Mouse (Mus musculus) macrophage (primary cell): Measurements from ENCODE around the gene Pbx4. TPM values are rescaled to one million over a fixed set of nuclear protein-coding genes. Genes with fewer than 3 reads are reported as not detected.

Experiments
- H3K27ac ChIP-seq: fragments of 350-480 bp; formaldehyde crosslinking; 2 replicates; pipeline ENCODE4 v1.9.0; 2021
- H3K36me3 ChIP-seq: fragments of 350-480 bp; formaldehyde crosslinking; 2 replicates; pipeline ENCODE4 v1.9.0; 2021; ENCODE audit errors: inconsistent target
- H3K4me3 ChIP-seq: fragments of 350-480 bp; formaldehyde crosslinking; 2 replicates; pipeline ENCODE4 v1.9.0; 2021; ENCODE audit errors: inconsistent target
- H3K79me2 ChIP-seq: fragments of 350-480 bp; formaldehyde crosslinking; 2 replicates; pipeline ENCODE4 v1.9.0; 2021; ENCODE audit errors: inconsistent target
- WGBS: methylation state at CpG from one replicate; pipeline ENCODE4 v1.1.7; 2026; ENCODE audit warnings: inconsistent platforms; ENCODE audit not compliant: missing documents; 5-methylcytosine and 5-hydroxymethylcytosine counted together
- polyA plus RNA-seq: library from polyadenylated mRNA; stranded (reverse); fragments of 250-400 nt; gene quantifications from 3 replicates; pipeline ENCODE4 v1.2.4, GENCODE M21; 2018; ENCODE audit warnings: inconsistent platforms

Pbx4 gene
- polyA plus RNA-seq, 1 experiment from 2014 or later = 0.34 TPM

GRCm38 (mm10) chr8:69874155-69874554 lies 41.9 kb downstream of the Pbx4 start:
- 13% methylated on average over 9 of the region's 9 CpGs for WGBS
- H3K27ac ChIP-seq = no peak overlapping the region
- H3K4me3 ChIP-seq = no peak overlapping the region
- H3K79me2 ChIP-seq = no peaks in the 10 kb centered on the region
- H3K36me3 ChIP-seq = no peaks in the 10 kb centered on the region

- H3K36me3 ChIP-seq = no peaks in the 10 kb centered on the region
- no peaks in the 10 kb centered on the region for H3K79me2 ChIP-seq
- H3K27ac ChIP-seq = no peak overlapping the region
- whole genome bisulfite sequencing = 86% methylated on average over 13 of the region's 13 CpGs
- no peak overlapping the region for H3K4me3 ChIP-seq
Observed at GRCm38 (mm10) chr8:69874654-69875053, 42.4 kb downstream of the Pbx4 start.

- Histone ChIP-seq H3K4me3 (no peak overlapping the region), H3K79me2 (no peaks in the 10 kb centered on the region), H3K27ac (no peak overlapping the region), H3K36me3 (no peaks in the 10 kb centered on the region)
- 54% methylated on average over 8 of the region's 10 CpGs for WGBS
Observed at GRCm38 (mm10) chr8:69876097-69876496, 43.8 kb downstream of the Pbx4 start.

- no peak overlapping the region for H3K4me3 ChIP-seq
- 79% methylated on average over 10 of the region's 10 CpGs for WGBS
Observed at GRCm38 (mm10) chr8:69876967-69877366, 44.7 kb downstream of the Pbx4 start.

GRCm38 (mm10) chr8:69877396-69877795 lies 45.1 kb downstream of the Pbx4 start:
- no peaks in the 10 kb centered on the region for H3K79me2 ChIP-seq
- H3K4me3 ChIP-seq = no peak overlapping the region
- WGBS = 79% methylated on average over 4 of the region's 4 CpGs
- H3K27ac ChIP-seq = no peak overlapping the region
- no peaks in the 10 kb centered on the region for H3K36me3 ChIP-seq

More at GRCm38 (mm10) chr8:69876967-69877366, 44.7 kb downstream of the Pbx4 start:
- Histone ChIP-seq H3K36me3 (no peaks in the 10 kb centered on the region), H3K79me2 (no peaks in the 10 kb centered on the region), H3K27ac (no peak overlapping the region)

GRCm38 (mm10) chr8:69877992-69878391 lies 45.7 kb downstream of the Pbx4 start:
- H3K27ac ChIP-seq = no peak overlapping the region
- no peaks in the 10 kb centered on the region for H3K36me3 ChIP-seq
- WGBS = 82% methylated on average over 3 of the region's 3 CpGs
- no peak overlapping the region for H3K4me3 ChIP-seq
- no peaks in the 10 kb centered on the region for H3K79me2 ChIP-seq

- Histone ChIP-seq H3K4me3 (no peak overlapping the region), H3K27ac (no peak overlapping the region), H3K79me2 (no peaks in the 10 kb centered on the region), H3K36me3 (no peaks in the 10 kb centered on the region)
- WGBS = 89% methylated on average over 8 of the region's 8 CpGs
Observed at GRCm38 (mm10) chr8:69879678-69880077, 47.4 kb downstream of the Pbx4 start.

GRCm38 (mm10) chr8:69880841-69881240 lies 48.5 kb downstream of the Pbx4 start:
- H3K4me3 ChIP-seq = no peak overlapping the region

GRCm38 (mm10) chr8:69881261-69881865 lies 49.1 kb downstream of the Pbx4 start:
- Histone ChIP-seq H3K27ac (no peak overlapping the region), H3K36me3 (no peaks in the 10 kb centered on the region), H3K79me2 (no peaks in the 10 kb centered on the region), H3K4me3 (no peak overlapping the region)
- 40% methylated on average over 73 of the region's 79 CpGs for WGBS

More at GRCm38 (mm10) chr8:69880841-69881240, 48.5 kb downstream of the Pbx4 start:
- Histone ChIP-seq H3K27ac (no peak overlapping the region), H3K79me2 (no peaks in the 10 kb centered on the region), H3K36me3 (no peaks in the 10 kb centered on the region)
- 27% methylated on average over 24 of the region's 37 CpGs for WGBS

GRCm38 (mm10) chr8:69882021-69882756 lies 49.9 kb downstream of the Pbx4 start:
- WGBS = 14% methylated on average over 94 of the region's 103 CpGs
- H3K79me2 ChIP-seq = no peaks in the 10 kb centered on the region
- H3K4me3 ChIP-seq = no peak overlapping the region
- H3K27ac ChIP-seq = no peak overlapping the region
- H3K36me3 ChIP-seq = no peaks in the 10 kb centered on the region

GRCm38 (mm10) chr8:69882833-69883600 lies 50.7 kb downstream of the Pbx4 start:
- 30% methylated on average over 42 of the region's 52 CpGs for WGBS
- no peak overlapping the region for H3K4me3 ChIP-seq
- no peaks in the 10 kb centered on the region for H3K36me3 ChIP-seq
- no peak overlapping the region for H3K27ac ChIP-seq
- no peaks in the 10 kb centered on the region for H3K79me2 ChIP-seq

- Histone ChIP-seq H3K79me2 (no peaks in the 10 kb centered on the region), H3K4me3 (no peak overlapping the region), H3K36me3 (no peaks in the 10 kb centered on the region), H3K27ac (no peak overlapping the region)
- WGBS = 43% methylated on average over 11 of the region's 13 CpGs
Observed at GRCm38 (mm10) chr8:69884141-69884540, 51.9 kb downstream of the Pbx4 start.

- WGBS = 1% methylated on average over 60 of the region's 60 CpGs
- Histone ChIP-seq H3K4me3 (no peak within 1 kb of the TSS), H3K79me2 (no peaks in the 10 kb centered on the region), H3K27ac (no peak within 1 kb of the TSS), H3K36me3 (peaks cover 4% of the 10 kb centered on the region; the same call in 1 of the 2 replicates)
Observed at GRCm38 (mm10) chr8:69887289-69888243, 55.3 kb downstream of the Pbx4 start, which contains the start of gene Cilp2. TSS of gene Cilp2 (minus strand) at chr8:69887687.
